Mouse (Mus musculus): ENCODE measurements around the gene Olfr15. TPM values are rescaled to one million over a fixed set of nuclear protein-coding genes. Genes with fewer than 3 reads are reported as not detected.
"Not testable (repeated sequence)": the region's sequence is repeated elsewhere in the genome, so short reads cannot be mapped to it uniquely, and the experiment has no call there.

Olfr15 gene
- polyA plus RNA-seq, 1 experiment from 2014 or later = not detected

DNA sequence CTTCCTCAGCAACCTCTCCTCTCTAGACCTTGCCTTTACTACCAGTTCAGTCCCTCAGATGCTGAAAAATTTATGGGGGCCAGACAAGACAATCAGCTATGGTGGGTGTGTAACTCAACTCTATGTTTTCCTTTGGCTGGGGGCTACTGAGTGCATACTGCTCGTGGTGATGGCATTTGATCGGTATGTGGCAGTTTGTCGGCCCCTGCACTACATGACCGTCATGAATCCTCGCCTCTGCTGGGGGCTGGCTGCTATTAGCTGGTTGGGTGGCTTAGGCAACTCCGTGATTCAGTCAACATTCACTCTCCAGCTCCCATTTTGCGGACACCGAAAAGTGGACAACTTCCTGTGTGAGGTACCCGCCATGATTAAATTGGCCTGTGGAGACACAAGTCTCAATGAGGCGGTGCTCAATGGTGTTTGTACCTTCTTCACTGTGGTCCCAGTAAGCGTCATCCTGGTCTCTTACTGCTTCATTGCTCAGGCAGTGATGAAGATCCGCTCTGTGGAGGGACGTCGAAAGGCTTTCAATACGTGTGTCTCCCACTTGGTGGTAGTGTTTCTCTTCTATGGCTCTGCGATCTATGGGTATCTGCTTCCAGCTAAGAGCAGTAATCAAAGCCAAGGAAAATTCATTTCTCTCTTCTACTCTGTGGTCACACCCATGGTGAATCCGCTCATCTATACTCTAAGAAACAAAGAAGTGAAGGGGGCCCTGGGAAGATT, 8.6 kb downstream of the Olfr15 start:
- Histone ChIP-seq H3K4me3 (ENCODE audit: low read depth, low read length) (no peak overlapping the region), H3K9ac (replicated peaks; ENCODE audit: low read depth, low read length) (no peak overlapping the region), H3K27ac (ENCODE audit: low read depth, low read length) (no peak overlapping the region), H3K27me3 (ENCODE audit: control insufficient read depth, insufficient read depth, low read length) (no peaks in the 10 kb centered on the region), H3K4me1 (ENCODE audit: control insufficient read depth, insufficient read depth, low read length) (no peaks in the 10 kb centered on the region), H3K9me3 (ENCODE audit: control insufficient read depth, low read length) (no peaks in the 10 kb centered on the region), H3K4me2 (ENCODE audit: low read depth, low read length) (no peak overlapping the region), H3K36me3 (ENCODE audit: control insufficient read depth, insufficient read depth, low read length) (no peaks in the 10 kb centered on the region)
- no peak for ATAC-seq (ENCODE audit: low read depth)
- 66% methylated on average over 17 of the region's 17 CpGs for WGBS

DNA sequence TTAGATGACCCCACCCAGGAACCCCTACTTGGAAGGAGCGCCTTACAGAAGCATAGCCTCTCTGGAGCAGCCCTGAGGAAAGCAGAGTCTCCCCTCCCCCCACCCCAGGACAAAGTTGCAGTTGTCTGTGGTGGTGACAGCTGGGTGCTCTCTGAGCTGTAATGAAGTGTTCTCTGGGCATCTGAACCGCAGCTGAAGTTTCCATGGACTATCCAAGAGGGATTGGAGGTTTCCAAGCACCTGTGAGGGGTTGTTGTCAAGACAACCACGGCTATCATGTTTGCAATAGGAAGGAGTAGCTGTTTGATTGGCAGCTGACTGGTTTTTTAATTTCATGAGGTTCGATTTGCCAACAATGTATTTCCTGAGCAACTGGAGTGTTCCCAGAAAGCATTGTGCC, 12.3 kb downstream of the Olfr15 start:
- no peak overlapping the region for H3K9ac ChIP-seq (replicated peaks; ENCODE audit: low read depth, low read length)
- no peaks in the 10 kb centered on the region for H3K36me3 ChIP-seq (ENCODE audit: control insufficient read depth, insufficient read depth, low read length)
- H3K4me3 ChIP-seq (ENCODE audit: low read depth, low read length) = no peak overlapping the region

DNA sequence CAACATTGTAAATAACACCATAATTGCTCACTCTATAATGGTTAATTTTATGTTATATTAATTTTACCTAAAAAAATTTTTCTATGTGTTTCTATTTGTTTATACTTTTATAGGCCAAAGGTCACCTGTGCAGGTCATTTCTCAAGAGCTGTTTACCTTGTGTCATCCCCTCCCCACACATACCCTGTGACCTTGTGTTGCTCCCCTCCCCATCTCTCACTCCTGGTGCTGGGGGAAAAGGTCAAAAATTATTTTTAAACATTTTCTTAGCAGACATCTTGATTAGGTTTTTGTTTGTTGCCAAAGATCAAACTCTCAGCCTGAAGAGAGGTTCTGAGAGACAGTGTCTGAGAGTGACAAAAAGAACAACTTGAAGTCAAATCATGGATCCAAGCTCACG, 13.1 kb downstream of the Olfr15 start:
- WGBS = 75% methylated on average over 1 of the region's 1 CpGs
- no peak overlapping the region for H3K9ac ChIP-seq (replicated peaks; ENCODE audit: low read depth, low read length)
- H3K4me1 ChIP-seq (ENCODE audit: control insufficient read depth, insufficient read depth, low read length) = peaks cover 7% of the 10 kb centered on the region; the same call in 1 of the 2 replicates
- H3K27ac ChIP-seq (ENCODE audit: low read depth, low read length) = no peak overlapping the region
- H3K4me2 ChIP-seq (ENCODE audit: low read depth, low read length) = no peak overlapping the region
- no peak overlapping the region for H3K4me3 ChIP-seq (ENCODE audit: low read depth, low read length)
- no peaks in the 10 kb centered on the region for H3K36me3 ChIP-seq (ENCODE audit: control insufficient read depth, insufficient read depth, low read length)
- ATAC-seq (ENCODE audit: low read depth) = no peak
- no peaks in the 10 kb centered on the region for H3K9me3 ChIP-seq (ENCODE audit: control insufficient read depth, low read length)
- H3K27me3 ChIP-seq (ENCODE audit: control insufficient read depth, insufficient read depth, low read length) = no peaks in the 10 kb centered on the region

More for the DNA sequence above, 12.3 kb downstream of the Olfr15 start:
- no peak for ATAC-seq (ENCODE audit: low read depth)
- no peak overlapping the region for H3K27ac ChIP-seq (ENCODE audit: low read depth, low read length)
- 42% methylated on average over 4 of the region's 4 CpGs for WGBS
- H3K4me1 ChIP-seq (ENCODE audit: control insufficient read depth, insufficient read depth, low read length) = peaks cover 6% of the 10 kb centered on the region; the same call in 1 of the 2 replicates
- H3K4me2 ChIP-seq (ENCODE audit: low read depth, low read length) = no peak overlapping the region
- no peaks in the 10 kb centered on the region for H3K9me3 ChIP-seq (ENCODE audit: control insufficient read depth, low read length)
- H3K27me3 ChIP-seq (ENCODE audit: control insufficient read depth, insufficient read depth, low read length) = no peaks in the 10 kb centered on the region

DNA sequence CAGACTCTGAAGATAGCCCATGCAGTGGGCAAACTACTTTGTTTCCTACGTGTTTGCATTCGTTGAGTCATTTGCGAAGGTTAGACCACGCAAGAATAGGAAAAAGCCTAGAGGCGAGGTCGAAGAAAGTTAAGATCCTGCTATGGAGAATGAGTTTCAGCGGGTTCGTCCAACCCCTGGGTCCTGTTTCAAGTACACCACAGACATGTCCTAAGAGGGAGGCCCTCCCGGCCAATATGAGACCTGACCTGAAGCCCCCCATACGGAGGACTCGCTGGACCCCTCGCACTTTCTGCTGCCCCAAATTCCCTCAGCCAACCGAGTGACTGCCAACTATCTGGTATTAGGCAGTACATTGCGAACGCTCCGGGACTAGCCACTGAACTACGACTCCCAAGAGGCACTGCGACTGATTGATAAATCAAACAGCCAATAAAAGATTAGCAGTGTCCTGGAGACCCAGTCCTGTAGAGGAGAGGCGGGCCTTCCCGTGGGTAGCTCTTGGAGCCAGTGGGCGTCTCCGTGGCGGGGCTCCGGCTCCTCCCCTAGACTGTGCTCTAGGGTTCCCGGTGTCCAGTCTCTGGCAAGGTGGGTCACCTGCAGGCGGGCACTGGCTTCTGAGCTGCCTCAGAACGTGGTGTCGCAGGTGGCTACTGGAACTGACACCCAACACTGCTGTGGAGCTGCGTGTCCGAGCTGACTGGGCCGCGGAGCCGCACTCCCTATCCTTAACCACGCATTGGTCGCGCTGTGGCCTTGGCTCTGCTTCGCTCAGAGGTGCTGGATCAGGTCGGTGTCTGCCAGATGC, 16.2 kb downstream of the Olfr15 start, which contains the start of gene Zfp174:
Zfp174 (plus strand) TSS at position 558 of the 808 bp plus-strand sequence.
- Histone ChIP-seq H3K4me2 (ENCODE audit: low read depth, low read length) (peak within 1 kb of the TSS; percentile 49), H3K4me1 (ENCODE audit: control insufficient read depth, insufficient read depth, low read length) (peaks cover 7% of the 10 kb centered on the region; the same call in 1 of the 2 replicates), H3K27ac (ENCODE audit: low read depth, low read length) (no peak within 1 kb of the TSS), H3K4me3 (ENCODE audit: low read depth, low read length) (peak within 1 kb of the TSS; percentile 61), H3K9ac (replicated peaks; ENCODE audit: low read depth, low read length) (peak within 1 kb of the TSS; percentile 59), H3K36me3 (ENCODE audit: control insufficient read depth, insufficient read depth, low read length) (no peaks in the 10 kb centered on the region), H3K27me3 (ENCODE audit: control insufficient read depth, insufficient read depth, low read length) (no peaks in the 10 kb centered on the region), H3K9me3 (ENCODE audit: control insufficient read depth, low read length) (no peaks in the 10 kb centered on the region)
- WGBS = 3% methylated on average over 38 of the region's 38 CpGs
- peak; percentile 99 for ATAC-seq (ENCODE audit: low read depth)

DNA sequence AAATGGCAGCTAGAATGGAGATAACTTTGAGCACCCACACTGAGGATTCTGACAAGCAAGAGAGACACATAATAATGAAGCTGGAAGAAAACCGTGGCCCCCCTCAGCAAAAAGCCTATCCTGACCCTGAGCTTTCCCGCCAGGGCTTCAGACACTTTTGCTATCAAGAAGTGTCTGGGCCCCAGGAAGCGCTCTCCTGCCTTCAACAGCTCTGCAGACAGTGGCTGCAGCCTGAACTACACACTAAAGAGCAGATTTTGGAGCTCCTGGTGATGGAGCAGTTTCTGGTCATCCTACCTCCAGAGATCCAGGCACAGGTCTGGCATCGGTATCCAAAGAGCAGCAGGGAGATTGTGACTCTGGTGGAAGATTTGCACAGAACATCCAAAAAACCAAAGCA, 17.2 kb downstream of the Olfr15 start:
- WGBS = 66% methylated on average over 4 of the region's 4 CpGs
- ATAC-seq (ENCODE audit: low read depth) = no peak
- H3K27me3 ChIP-seq (ENCODE audit: control insufficient read depth, insufficient read depth, low read length) = no peaks in the 10 kb centered on the region
- H3K4me2 ChIP-seq (ENCODE audit: low read depth, low read length) = peak overlapping the region; percentile 49
- H3K9me3 ChIP-seq (ENCODE audit: control insufficient read depth, low read length) = no peaks in the 10 kb centered on the region
- no peaks in the 10 kb centered on the region for H3K36me3 ChIP-seq (ENCODE audit: control insufficient read depth, insufficient read depth, low read length)
- H3K9ac ChIP-seq (replicated peaks; ENCODE audit: low read depth, low read length) = no peak overlapping the region; the same call in 1 of the 2 replicates
- H3K4me3 ChIP-seq (ENCODE audit: low read depth, low read length) = peak overlapping the region; percentile 61
- H3K27ac ChIP-seq (ENCODE audit: low read depth, low read length) = no peak overlapping the region
- peaks cover 7% of the 10 kb centered on the region; the same call in 1 of the 2 replicates for H3K4me1 ChIP-seq (ENCODE audit: control insufficient read depth, insufficient read depth, low read length)

GRCm38 (mm10) chr16:3848416-3848815, 17.7 kb downstream of the Olfr15 start:
- no peaks in the 10 kb centered on the region for H3K27me3 ChIP-seq (ENCODE audit: control insufficient read depth, insufficient read depth, low read length)
- no peak overlapping the region for H3K27ac ChIP-seq (ENCODE audit: low read depth, low read length)
- H3K9me3 ChIP-seq (ENCODE audit: control insufficient read depth, low read length) = no peaks in the 10 kb centered on the region
- no peak for ATAC-seq (ENCODE audit: low read depth)
- H3K36me3 ChIP-seq (ENCODE audit: control insufficient read depth, insufficient read depth, low read length) = no peaks in the 10 kb centered on the region
- H3K4me1 ChIP-seq (ENCODE audit: control insufficient read depth, insufficient read depth, low read length) = peaks cover 7% of the 10 kb centered on the region; the same call in 1 of the 2 replicates
- H3K4me2 ChIP-seq (ENCODE audit: low read depth, low read length) = no peak overlapping the region
- 78% methylated on average over 3 of the region's 3 CpGs for WGBS
- H3K9ac ChIP-seq (replicated peaks; ENCODE audit: low read depth, low read length) = no peak overlapping the region
- H3K4me3 ChIP-seq (ENCODE audit: low read depth, low read length) = no peak overlapping the region

- H3K36me3 ChIP-seq (ENCODE audit: control insufficient read depth, insufficient read depth, low read length); H3K4me1 ChIP-seq (ENCODE audit: control insufficient read depth, insufficient read depth, low read length); H3K27me3 ChIP-seq (ENCODE audit: control insufficient read depth, insufficient read depth, low read length); H3K4me3 ChIP-seq (ENCODE audit: low read depth, low read length); H3K27ac ChIP-seq (ENCODE audit: low read depth, low read length); ATAC-seq (ENCODE audit: low read depth); H3K9me3 ChIP-seq (ENCODE audit: control insufficient read depth, low read length); H3K4me2 ChIP-seq (ENCODE audit: low read depth, low read length); H3K9ac ChIP-seq (replicated peaks; ENCODE audit: low read depth, low read length): not testable (repeated sequence)
- 88% methylated on average over 13 of the region's 13 CpGs for WGBS
Measured at GRCm38 (mm10) chr16:3851301-3851700, 20.6 kb downstream of the Olfr15 start.

GRCm38 (mm10) chr16:3852586-3852985, 21.9 kb downstream of the Olfr15 start:
- Histone ChIP-seq H3K4me3 (ENCODE audit: low read depth, low read length) (no peak overlapping the region), H3K4me2 (ENCODE audit: low read depth, low read length) (no peak overlapping the region), H3K27me3 (ENCODE audit: control insufficient read depth, insufficient read depth, low read length) (no peaks in the 10 kb centered on the region), H3K9me3 (ENCODE audit: control insufficient read depth, low read length) (no peaks in the 10 kb centered on the region), H3K36me3 (ENCODE audit: control insufficient read depth, insufficient read depth, low read length) (no peaks in the 10 kb centered on the region), H3K9ac (replicated peaks; ENCODE audit: low read depth, low read length) (no peak overlapping the region), H3K4me1 (ENCODE audit: control insufficient read depth, insufficient read depth, low read length) (peaks cover 5% of the 10 kb centered on the region; the same call in 1 of the 2 replicates), H3K27ac (ENCODE audit: low read depth, low read length) (no peak overlapping the region)
- 38% methylated on average over 12 of the region's 12 CpGs for WGBS
- ATAC-seq (ENCODE audit: low read depth) = no peak

All from neural tube, embryonic 14.5 days (tissue).